Mouse (Mus musculus) telencephalon, adult 2 months (tissue): Measurements from ENCODE around the gene Vps51.
A peak's percentile ranks its signal among the peaks of the same experiment; 100 is the strongest.

Experiments
- DNase-seq: peaks from one replicate; pipeline ENCODE4 v3.0.0-alpha.2; 2011; ENCODE audit warnings: low read depth, low spot score

Vps51 gene

GRCm38 (mm10) chr19:6079983-6080480 is 3.0 kb upstream of the Vps51 start, which contains the start of gene Tmem262:
TSS of gene Tmem262 (plus strand) at chr19:6080033.
- DNase-seq: no peak

GRCm38 (mm10) chr19:6073889-6074288 is 3.1 kb downstream of the Vps51 start:
- DNase-seq: no peak

- DNase-seq: no peak
Measured at GRCm38 (mm10) chr19:6071261-6071660, 5.8 kb downstream of the Vps51 start.

GRCm38 (mm10) chr19:6070571-6071250 is 6.3 kb downstream of the Vps51 start:
- no peak for DNase-seq

- no peak for DNase-seq
Measured at GRCm38 (mm10) chr19:6069851-6070250, 7.2 kb downstream of the Vps51 start.

- DNase-seq: no peak
Measured at GRCm38 (mm10) chr19:6068951-6069350, 8.1 kb downstream of the Vps51 start.

- peak; percentile 72 for DNase-seq
Measured at GRCm38 (mm10) chr19:6067724-6068415, 9.2 kb downstream of the Vps51 start, which contains the start of gene Tm7sf2. TSS of gene Tm7sf2 (minus strand) at chr19:6068373.

GRCm38 (mm10) chr19:6067011-6067723 is 9.9 kb downstream of the Vps51 start:
- peak; percentile 64 for DNase-seq

- DNase-seq: no peak
Measured at GRCm38 (mm10) chr19:6066571-6066970, 10.5 kb downstream of the Vps51 start.

- DNase-seq: no peak
Measured at GRCm38 (mm10) chr19:6063081-6063480, 13.9 kb downstream of the Vps51 start.

- DNase-seq: no peak
Measured at GRCm38 (mm10) chr19:6062418-6062817, 14.6 kb downstream of the Vps51 start.

- DNase-seq: no peak
Measured at GRCm38 (mm10) chr19:6061641-6062302, 15.3 kb downstream of the Vps51 start.

- peak; percentile 94 for DNase-seq
Measured at GRCm38 (mm10) chr19:6061021-6061533, 16.0 kb downstream of the Vps51 start, which contains the start of gene Znhit2. TSS of gene Znhit2 (plus strand) at chr19:6061192.

- no peak for DNase-seq
Measured at GRCm38 (mm10) chr19:6058966-6059365, 18.1 kb downstream of the Vps51 start.

- no peak for DNase-seq
Measured at GRCm38 (mm10) chr19:6058513-6058912, 18.5 kb downstream of the Vps51 start.

- peak; percentile 97 for DNase-seq
Measured at GRCm38 (mm10) chr19:6057313-6058096, 19.5 kb downstream of the Vps51 start, which contains the start of the genes Mrpl49 and Fau. TSS of gene Mrpl49 (minus strand) at chr19:6057785. TSS of gene Fau (plus strand) at chr19:6057844.

GRCm38 (mm10) chr19:6056696-6057095 is 20.3 kb downstream of the Vps51 start:
- DNase-seq: no peak

- no peak for DNase-seq
Measured at GRCm38 (mm10) chr19:6054296-6054695, 22.7 kb downstream of the Vps51 start.

- DNase-seq: no peak
Measured at GRCm38 (mm10) chr19:6052516-6052915, 24.5 kb downstream of the Vps51 start.

GRCm38 (mm10) chr19:6048681-6049410 is 28.2 kb downstream of the Vps51 start:
- DNase-seq: no peak
